Mouse (Mus musculus) CH12.LX (cell line): ENCODE measurements at regions not wholly inside any gene's neighbourhood (a gene's known extent, or its start where the extent isn't known, plus 50 kb on each side); places are given as distances from the start of the nearest gene placed in this dataset.

Experiments
- GABPA ChIP-seq: IDR thresholded peaks from 2 replicates; pipeline ENCODE4 v1.6.1; 2012; ENCODE audit warnings: low read depth, low read length, improper control_type of control experiment, inconsistent platforms; ENCODE audit not compliant: insufficient replicate concordance
- HCFC1 ChIP-seq: IDR thresholded peaks from 2 replicates; pipeline ENCODE4 v1.6.1; 2012; ENCODE audit warnings: low read depth, mild to moderate bottlenecking, inconsistent platforms, low read length, improper control_type of control experiment
- IRF4 ChIP-seq: IDR thresholded peaks from 2 replicates; pipeline ENCODE4 v1.6.1; 2014; ENCODE audit warnings: low read depth, mild to moderate bottlenecking, inconsistent platforms, low read length, improper control_type of control experiment
- MAFK ChIP-seq: IDR thresholded peaks from 2 replicates; pipeline ENCODE4 v1.6.1; 2011; ENCODE audit warnings: low read length, improper control_type of control experiment; ENCODE audit not compliant: insufficient replicate concordance
- MXI1 ChIP-seq: IDR thresholded peaks from 2 replicates; pipeline ENCODE4 v1.6.1; 2011; ENCODE audit warnings: mild to moderate bottlenecking, low read depth, low read length, improper control_type of control experiment
- POLR2A ChIP-seq: IDR thresholded peaks from 2 replicates; pipeline ENCODE4 v1.6.1; 2011; ENCODE audit warnings: low read depth, mild to moderate bottlenecking, improper control_type of control experiment, low read length
- RAD21 ChIP-seq: IDR thresholded peaks from 2 replicates; pipeline ENCODE4 v1.6.1; 2011; ENCODE audit warnings: low read depth, mild to moderate bottlenecking, low read length, improper control_type of control experiment, moderate library complexity
- USF1 ChIP-seq: IDR thresholded peaks from 2 replicates; pipeline ENCODE4 v1.6.1; 2014; ENCODE audit warnings: low read depth, mild to moderate bottlenecking, inconsistent platforms, low read length, improper control_type of control experiment

DNA sequence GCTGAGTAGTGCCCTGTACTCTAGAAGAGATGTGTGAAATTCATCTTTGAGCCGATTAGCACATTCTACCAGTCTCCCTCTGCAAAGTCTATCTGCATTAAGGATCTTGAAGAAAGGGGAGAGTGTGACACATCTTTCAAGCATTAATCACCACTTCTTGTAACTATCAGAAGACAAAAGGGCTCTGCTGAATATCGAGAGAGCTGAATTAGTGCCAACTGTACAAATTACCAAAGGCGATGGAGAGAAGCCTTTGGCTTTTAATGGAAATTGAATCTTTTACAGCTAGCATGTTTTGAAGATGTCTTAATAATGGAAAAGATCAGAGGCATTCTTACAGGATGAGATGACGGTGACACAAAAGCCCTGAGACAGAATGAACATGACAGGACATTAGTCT lies 97.2 kb upstream of the Pam start:
- TF ChIP-seq POLR2A (no peak), HCFC1 (no peak), MAFK (no peak), USF1 (no peak), RAD21 (no peak), GABPA (no peak), MXI1 (no peak), IRF4 (no peak)
